Mouse (Mus musculus): ENCODE data around the gene Slc7a8. TPM values are rescaled to one million over a fixed set of nuclear protein-coding genes. Genes with fewer than 3 reads are reported as not detected.

Gene Slc7a8
- total RNA-seq, 2 experiments from 2014 or later: 53.9 to 60.2 TPM

DNA sequence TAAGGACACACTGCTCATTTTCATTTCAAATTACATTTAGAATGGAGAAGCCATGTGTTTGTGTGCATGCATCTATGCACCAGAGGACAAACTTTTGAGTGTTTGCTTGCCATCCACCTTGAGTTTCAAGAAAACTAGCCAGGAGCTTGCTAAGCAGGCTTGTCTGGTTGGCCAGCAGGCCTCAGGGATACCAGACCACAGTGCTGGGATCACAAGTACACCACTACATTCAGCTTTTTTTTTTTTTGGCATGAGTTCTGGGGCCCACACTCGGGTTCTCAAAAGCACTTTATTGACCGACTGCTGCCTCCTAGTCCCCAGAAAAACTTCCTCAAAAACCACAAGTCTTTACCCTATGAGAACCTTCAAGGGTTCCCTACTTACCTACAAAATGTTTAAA is 107.4 kb downstream of the Slc7a8 start:
- no peak for DNase-seq (ENCODE audit: low spot score in 2 of 2)
- intact Hi-C loops (cut with DNase I): no loop called here

Other genes starting within 250 kb of the Slc7a8 start
- 1 to 10 TPM; 1.9 TPM for gene Haus4, start 227.3 kb downstream of the Slc7a8 start, total RNA-seq (2021)
- 1 to 10 TPM; 1.6 to 2.1 TPM for gene Ajuba, start 204.4 kb downstream of the Slc7a8 start, total RNA-seq (2021)
- gene 4931414P19Rik, start 176.0 kb downstream of the Slc7a8 start, total RNA-seq (2021): 10 to 100 TPM in 1 of 2 experiments, 1 to 10 TPM in 1; 8.9 to 10.4 TPM
- gene Psmb5, start 163.9 kb downstream of the Slc7a8 start, total RNA-seq (2021): 100 to 1,000 TPM; 164 to 182 TPM
- under 1 TPM in 1 of 2 experiments, not detected in 1; 0.07 TPM for gene Psmb11, start 160.5 kb downstream of the Slc7a8 start, total RNA-seq (2021)
- gene Gm17606, start 141.0 kb downstream of the Slc7a8 start, total RNA-seq (2021): not detected
- 10 to 100 TPM in 1 of 2 experiments, 1 to 10 TPM in 1; 8.0 to 11.1 TPM for gene Cdh24, start 140.6 kb downstream of the Slc7a8 start, total RNA-seq (2021)
- 10 to 100 TPM; 22.8 to 24.2 TPM for gene 1700123O20Rik, start 95.7 kb downstream of the Slc7a8 start, total RNA-seq (2021)
- gene Acin1, start 95.0 kb downstream of the Slc7a8 start, total RNA-seq (2021): 100 to 1,000 TPM; 180 to 192 TPM
- gene Gm29776, start 83.1 kb downstream of the Slc7a8 start, total RNA-seq (2021): under 1 TPM in 1 of 2 experiments, not detected in 1; 0.14 TPM
- gene Cebpe, start 69.8 kb downstream of the Slc7a8 start, total RNA-seq (2021): not detected
- gene Rnf212b, start 32.2 kb upstream of the Slc7a8 start, total RNA-seq (2021): not detected
- 10 to 100 TPM; 17.7 to 23.0 TPM for gene Homez, start 89.0 kb upstream of the Slc7a8 start, total RNA-seq (2021)
- 10 to 100 TPM; 13.5 to 16.4 TPM for gene Ppp1r3e, start 95.6 kb upstream of the Slc7a8 start, total RNA-seq (2021)
- gene Bcl2l2, start 101.4 kb upstream of the Slc7a8 start, total RNA-seq (2021): 100 to 1,000 TPM; 135 to 136 TPM
- 10 to 100 TPM in 1 of 2 experiments, 1 to 10 TPM in 1; 3.2 to 16.8 TPM for gene Gm20521, start 101.5 kb upstream of the Slc7a8 start, total RNA-seq (2021)
- 100 to 1,000 TPM; 204 to 231 TPM for gene Pabpn1, start 110.6 kb upstream of the Slc7a8 start, total RNA-seq (2021)
- 100 to 1,000 TPM; 628 to 630 TPM for gene Slc22a17, start 131.2 kb upstream of the Slc7a8 start, total RNA-seq (2021)
- 1 to 10 TPM; 7.4 to 8.1 TPM for gene Efs, start 144.2 kb upstream of the Slc7a8 start, total RNA-seq (2021)
- not detected for gene Il25, start 150.7 kb upstream of the Slc7a8 start, total RNA-seq (2021)
- gene Cmtm5, start 154.3 kb upstream of the Slc7a8 start, total RNA-seq (2021): 10 to 100 TPM; 48.1 to 63.0 TPM
- gene Myh6, start 185.0 kb upstream of the Slc7a8 start, total RNA-seq (2021): 1 to 10 TPM; 5.4 to 8.7 TPM
- not detected for gene Gm17428, start 195.0 kb upstream of the Slc7a8 start, total RNA-seq (2021)
- gene Myh7, start 212.7 kb upstream of the Slc7a8 start, total RNA-seq (2021): 10 to 100 TPM; 18.0 to 19.6 TPM
- 10 to 100 TPM; 23.0 to 26.4 TPM for gene Ngdn, start 233.5 kb upstream of the Slc7a8 start, total RNA-seq (2021)

All from left cerebral cortex, postnatal 25 days (tissue).